Mouse (Mus musculus) liver, adult (tissue): ENCODE results near the gene Rps10.

Experiments
- GATA4 ChIP-seq: IDR thresholded peaks from 2 replicates; pipeline ENCODE4 v1.6.1; 2014; ENCODE audit warnings: mild to moderate bottlenecking, low read length; ENCODE audit not compliant: insufficient replicate concordance

Rps10 gene

DNA sequence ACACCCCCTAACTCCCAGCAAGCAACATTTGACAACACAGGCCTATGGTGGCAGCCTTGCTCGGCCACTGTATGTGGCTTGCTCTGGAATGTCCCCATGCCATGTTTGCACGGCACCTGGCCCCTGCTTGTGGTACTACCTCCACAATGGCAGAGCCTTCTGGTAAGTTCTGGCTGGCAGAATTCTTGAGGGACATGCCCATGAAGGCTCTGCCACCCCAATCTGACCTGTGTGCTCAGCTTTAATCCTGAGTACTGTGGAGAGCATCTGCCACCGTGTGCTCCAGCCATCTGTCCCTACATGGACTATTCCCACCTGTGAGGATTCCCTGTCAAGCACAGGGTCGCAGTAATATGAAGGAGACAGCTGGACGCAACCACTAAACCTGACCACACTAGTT lies 35.6 kb downstream of the Rps10 start:
- TF ChIP-seq GATA4: no peak

DNA sequence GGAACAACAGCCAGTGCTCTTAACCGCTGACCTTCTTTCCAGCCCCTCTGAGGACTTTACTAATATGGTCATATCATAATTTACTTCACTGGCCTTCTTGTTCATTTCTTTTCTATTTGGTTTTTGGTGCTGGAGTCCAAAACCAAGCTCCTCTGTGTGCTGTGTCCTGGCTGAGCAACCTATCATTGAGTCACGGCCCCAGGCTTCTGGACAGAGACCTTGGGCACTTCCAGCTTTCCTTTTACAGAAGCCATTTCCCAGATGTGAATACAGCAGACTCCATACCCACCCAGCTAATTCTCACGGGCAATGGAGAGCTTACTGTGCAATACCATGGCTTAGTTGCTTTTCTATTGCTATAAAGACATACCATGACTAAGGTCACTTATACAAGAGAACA lies 36.2 kb downstream of the Rps10 start:
- TF ChIP-seq GATA4: no peak

DNA sequence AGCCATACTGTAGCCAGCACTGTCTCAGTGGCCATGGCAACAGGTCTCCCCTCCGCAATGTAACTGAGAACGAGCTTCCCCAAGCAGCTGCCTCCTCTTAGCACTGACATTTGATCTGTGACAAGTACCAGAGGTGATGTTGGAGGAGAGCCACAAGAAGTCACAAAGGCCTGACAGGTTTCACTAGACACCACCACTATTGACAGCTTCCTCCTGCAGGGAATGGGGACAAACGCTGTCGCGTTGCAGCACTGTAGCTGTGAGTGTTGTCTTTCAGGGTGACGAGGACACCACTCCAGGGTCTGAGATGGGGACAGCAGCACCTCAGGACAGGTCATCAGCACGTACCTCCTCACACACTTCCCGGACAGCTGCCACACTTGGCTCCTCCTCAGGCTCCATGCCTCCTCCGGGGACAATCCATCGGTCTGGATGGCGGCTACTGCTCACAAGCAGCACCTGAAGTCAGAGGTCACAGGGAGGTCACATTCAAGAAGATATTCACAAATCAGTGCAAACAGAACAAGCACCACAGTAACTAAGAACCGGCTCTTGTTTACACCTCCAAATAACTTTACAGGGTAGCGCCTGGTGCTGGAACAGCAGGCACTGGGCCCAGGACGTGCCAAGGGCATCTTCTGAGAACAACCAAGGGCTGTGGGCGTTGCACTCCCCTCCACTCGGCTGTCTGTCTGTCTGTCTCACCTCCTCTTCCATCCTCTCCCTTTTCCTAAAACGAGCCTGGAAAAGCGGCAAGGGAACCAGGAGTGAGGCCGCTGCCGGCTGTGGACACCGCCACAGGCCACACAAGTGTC lies 39.9 kb downstream of the Rps10 start:
- TF ChIP-seq GATA4: no peak

DNA sequence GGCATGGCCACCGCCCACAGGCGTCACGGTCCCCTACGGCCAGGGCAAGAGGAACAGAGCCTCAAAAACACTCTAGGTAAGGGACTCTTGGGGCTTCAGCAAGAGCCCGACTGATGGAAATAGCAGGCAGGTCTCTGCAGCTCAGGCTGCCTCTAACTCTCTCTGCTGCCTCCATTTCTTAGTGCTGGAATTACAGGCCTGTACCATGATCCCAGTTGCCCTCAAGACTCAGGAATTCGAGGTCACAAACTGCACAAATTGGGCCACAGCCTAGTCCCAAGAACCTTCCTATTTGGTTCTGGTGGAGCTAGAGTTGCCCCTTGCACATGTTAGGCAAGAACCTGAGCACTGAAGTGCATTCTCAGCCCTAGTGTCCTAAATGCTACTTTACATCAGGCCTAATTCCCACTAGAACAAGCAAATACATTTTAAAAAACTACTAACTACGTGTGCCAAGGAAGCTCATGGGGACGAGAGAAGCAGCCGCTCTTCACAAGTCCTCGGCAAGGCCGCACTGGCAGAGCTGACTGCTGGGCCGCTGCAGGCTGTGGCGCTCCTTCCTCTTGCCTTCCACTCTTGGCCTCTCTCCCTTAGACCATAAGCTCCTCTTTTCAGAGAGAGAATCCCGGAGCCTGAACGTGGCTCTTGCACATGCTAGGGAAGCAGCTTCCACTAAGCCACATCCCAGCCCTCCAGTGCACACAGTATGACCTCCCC lies 40.7 kb downstream of the Rps10 start:
- no peak for TF ChIP-seq GATA4

- TF ChIP-seq GATA4: no peak
Observed at GRCm38 (mm10) chr17:27592565-27592910, 43.9 kb downstream of the Rps10 start.

DNA sequence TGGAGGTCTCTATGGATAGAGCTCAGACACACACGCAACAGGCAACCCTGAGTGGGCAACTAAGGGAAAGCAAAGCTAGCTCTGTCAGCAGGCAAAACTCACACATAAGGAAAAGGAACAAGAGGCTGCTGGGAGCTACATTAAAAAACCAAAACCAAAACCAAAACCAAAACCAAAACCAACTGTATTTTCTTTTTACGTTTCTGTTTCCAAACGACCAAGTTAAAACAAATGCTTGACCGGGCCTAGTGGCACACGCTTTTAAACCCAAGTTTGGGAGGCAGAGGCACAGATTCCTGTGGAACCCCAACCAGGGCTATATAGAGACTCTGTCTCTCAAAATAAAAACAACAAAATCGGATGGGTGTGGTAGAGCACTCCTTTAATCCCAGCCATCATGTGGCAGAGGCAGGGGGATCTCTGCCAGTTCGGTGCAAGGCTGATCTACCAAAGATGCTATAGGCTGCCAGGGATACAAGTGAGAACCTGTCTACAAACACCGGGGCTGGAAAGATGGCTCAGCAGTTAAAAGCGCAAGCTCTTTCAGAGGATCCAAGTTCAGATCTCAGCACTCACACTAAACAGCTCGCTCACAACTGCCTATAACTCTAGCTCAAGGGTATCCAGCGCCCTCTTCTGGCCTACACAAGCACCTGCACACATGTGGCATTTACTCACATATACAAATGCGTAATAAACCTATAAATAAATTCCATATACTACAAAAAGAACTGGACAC lies 44.5 kb downstream of the Rps10 start:
- no peak for TF ChIP-seq GATA4

- no peak for TF ChIP-seq GATA4
Observed at GRCm38 (mm10) chr17:27588231-27588630, 48.2 kb downstream of the Rps10 start.

GRCm38 (mm10) chr17:27587252-27587651 lies 49.2 kb downstream of the Rps10 start:
- no peak for TF ChIP-seq GATA4

DNA sequence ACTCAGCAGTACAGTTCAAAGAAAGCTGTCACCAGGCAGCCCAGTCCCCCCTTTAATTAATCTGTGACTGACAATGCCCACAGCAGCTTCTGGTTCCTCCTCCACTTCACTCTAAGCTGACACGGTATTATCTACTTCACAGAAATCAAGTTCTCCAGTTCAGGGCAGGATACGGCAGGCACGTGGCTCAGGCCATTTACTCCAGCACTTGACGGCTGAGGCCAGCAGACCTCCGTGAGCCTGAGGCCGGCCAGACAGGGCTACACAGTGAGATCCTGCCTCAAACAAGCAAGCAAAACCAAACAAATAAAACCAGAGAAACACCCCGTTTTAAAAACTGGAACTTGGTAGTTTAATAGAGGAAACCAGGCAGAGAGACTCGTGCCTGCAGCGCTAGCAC lies 49.8 kb downstream of the Rps10 start:
- TF ChIP-seq GATA4: no peak

- no peak for TF ChIP-seq GATA4
Observed at GRCm38 (mm10) chr17:27583185-27583894, 53.1 kb downstream of the Rps10 start.
